Mouse (Mus musculus) liver, adult (tissue): ENCODE data around the gene Mapk8ip3.

ENCODE experiments used
- GATA4 ChIP-seq: IDR thresholded peaks from 2 replicates; pipeline ENCODE4 v1.6.1; 2014; ENCODE audit warnings: mild to moderate bottlenecking, low read length; ENCODE audit not compliant: insufficient replicate concordance

Gene Mapk8ip3

DNA sequence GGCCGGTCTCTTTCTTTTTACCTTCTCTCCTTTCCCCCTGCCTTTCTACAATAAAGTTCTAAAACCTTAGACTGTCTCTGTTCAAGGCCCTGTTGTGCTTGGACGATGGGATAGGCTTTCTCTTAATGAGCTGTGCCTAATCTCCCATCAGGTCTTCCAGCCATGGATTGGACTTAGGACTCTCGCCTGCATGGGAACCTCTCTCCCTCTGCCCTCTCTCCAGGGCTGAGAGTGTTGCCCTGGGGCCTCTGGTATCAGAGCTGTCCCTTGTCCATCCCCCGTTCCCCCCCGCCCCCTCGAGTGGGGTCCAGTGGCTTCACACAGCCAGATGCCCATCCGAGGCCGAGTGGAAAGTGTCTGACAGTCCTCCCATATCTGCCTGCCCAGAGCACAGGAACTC is 61.8 kb downstream of the Mapk8ip3 start:
- no peak for TF ChIP-seq GATA4

DNA sequence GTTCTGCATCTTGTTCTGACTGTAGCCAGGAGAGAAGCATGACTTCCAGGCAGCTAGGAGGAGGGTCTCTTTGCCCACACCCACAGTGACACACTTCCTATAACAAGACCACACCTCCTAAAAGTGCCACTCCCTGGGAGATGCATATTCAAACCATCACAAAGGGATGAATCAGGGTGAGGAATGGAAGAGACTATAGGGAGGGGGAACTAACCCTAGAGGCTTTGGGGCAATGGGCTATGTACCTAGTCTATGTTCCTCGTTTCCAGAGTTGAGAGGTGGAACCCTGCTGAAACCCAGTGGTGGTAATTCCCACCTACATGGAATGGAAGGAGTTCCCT is 62.4 kb downstream of the Mapk8ip3 start:
- TF ChIP-seq GATA4 = no peak

DNA sequence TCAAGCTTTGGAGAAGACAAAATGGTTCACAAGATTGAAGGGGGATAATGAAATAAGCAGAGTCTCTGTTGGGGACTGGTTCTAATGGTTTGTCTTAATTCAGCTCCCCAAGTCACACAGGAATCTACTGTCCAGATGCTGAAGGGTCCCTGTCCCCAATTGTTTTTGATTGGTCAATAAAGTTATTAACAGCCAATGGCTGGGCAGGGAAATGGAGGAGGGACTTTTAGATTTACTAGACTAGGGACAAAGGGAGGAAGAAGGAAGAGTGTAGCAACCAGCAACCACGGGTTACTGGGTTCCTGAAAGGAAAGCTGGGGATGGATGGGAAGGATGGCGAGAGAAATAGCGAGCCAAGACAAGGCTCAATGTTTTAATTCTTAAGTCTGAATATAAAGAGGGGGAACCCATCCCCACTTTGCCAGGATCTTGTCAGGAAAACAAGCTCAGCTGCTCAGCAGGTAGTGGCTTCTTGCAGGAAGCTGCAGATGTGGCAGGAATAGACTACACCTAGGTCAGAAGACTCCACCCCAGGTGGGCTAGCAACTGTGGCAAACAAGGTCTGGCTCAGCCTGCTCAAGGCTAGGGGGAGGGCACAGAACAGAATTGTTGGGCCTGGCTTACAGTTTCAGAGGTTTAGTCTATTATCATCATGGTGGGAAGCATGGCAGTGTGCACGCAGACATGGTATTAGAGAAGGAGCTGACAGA is 62.9 kb downstream of the Mapk8ip3 start:
- no peak for TF ChIP-seq GATA4

DNA sequence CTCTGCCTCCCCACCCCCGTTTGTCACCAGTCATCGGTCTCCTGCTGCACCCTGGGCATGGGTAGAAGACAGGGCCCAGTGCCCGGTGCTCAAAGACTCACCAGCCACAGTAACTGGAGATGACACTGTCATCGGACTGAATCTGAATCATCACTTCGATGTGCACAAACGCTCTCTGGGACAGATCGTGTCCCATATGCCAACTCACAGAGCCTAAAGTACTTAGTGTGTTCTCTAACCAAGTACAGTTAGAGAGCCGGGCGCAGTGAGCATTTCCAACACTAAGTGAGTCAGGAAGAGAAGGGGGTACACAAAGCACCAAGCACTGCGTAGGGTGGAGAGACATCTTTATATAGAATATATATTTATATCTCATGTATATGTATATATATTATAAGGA is 68.9 kb downstream of the Mapk8ip3 start:
- no peak for TF ChIP-seq GATA4

DNA sequence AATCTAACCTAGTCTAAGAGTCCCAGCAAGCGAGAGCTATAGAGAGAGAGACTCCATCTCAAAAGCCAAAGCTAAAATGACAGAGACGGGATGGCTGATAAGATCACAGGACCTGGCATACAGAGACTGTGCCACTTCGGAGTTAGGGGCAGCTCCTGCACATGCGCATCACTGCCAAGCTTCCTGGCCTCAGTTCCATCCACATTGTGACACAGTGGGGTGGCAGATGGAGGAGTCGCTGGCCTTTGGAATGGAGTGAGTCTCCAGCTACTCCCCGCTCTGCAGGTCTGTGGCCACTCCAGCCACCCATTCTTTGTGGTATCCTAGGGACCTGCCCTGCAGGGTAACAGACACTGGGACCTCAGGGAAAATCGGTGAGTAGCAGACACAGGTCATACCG is 71.0 kb downstream of the Mapk8ip3 start, which contains the start of gene Igfals:
Gene Igfals (plus strand): TSS at position 222 of the 400 bp plus-strand sequence.
- no peak for TF ChIP-seq GATA4

DNA sequence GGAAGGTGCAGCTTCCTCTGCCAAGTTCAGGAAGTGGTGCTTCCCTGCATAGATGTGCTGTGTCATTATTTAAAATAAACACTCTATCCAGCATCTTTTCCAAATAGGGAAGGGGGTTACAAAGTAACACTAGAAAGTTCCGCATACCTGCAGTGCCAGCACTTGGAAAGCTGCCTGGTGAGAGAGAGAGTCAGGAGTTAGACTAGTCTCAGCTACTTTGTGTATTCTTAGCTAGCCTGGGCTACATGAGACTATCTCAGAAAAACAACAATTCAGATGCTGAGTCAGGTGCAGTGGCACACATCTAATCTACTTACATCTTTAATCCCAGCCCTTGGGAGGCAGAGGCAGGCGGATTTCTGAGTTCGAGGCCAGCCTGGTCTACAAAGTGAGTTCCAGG is 75.0 kb downstream of the Mapk8ip3 start:
- no peak for TF ChIP-seq GATA4

DNA sequence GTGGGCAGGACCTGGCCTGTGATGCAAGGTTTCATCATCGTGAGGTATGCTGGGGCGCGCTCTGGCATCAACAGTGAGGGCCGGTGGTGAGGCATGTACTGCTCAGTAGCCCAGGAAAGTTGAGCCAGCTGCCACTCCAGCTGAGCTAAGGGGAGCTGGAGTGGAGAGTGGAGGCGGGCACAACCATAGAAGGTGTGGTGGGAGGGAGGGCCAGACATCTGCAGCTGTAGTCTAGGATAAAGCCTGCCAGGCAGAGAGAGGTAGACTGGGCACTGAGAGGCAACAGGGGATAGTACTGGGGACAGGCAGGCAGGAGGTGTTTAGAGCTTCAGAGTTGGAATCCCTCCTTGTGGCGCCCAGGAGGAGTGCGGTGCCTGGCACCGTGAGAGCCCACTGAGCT is 76.7 kb downstream of the Mapk8ip3 start:
- TF ChIP-seq GATA4 = no peak

DNA sequence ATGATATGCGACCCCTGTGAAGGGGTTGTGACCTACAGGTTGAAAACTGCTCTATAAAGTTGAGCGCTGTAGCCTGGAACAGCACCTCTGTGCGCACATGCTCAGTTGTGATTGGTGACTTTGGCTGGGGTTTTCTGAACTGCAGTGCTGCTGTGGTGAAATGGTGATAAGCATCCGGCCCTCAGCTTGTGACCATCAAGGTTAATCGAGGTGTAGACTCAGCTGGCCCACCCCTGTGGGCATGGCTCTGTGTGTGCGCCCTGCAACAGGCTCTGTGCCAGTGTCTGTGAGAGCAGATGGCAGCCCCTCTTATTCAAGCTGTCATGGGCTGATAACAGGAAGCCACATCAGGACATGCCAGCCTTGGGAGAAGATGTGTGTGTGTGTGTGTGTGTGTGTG is 77.8 kb downstream of the Mapk8ip3 start:
- TF ChIP-seq GATA4 = no peak

DNA sequence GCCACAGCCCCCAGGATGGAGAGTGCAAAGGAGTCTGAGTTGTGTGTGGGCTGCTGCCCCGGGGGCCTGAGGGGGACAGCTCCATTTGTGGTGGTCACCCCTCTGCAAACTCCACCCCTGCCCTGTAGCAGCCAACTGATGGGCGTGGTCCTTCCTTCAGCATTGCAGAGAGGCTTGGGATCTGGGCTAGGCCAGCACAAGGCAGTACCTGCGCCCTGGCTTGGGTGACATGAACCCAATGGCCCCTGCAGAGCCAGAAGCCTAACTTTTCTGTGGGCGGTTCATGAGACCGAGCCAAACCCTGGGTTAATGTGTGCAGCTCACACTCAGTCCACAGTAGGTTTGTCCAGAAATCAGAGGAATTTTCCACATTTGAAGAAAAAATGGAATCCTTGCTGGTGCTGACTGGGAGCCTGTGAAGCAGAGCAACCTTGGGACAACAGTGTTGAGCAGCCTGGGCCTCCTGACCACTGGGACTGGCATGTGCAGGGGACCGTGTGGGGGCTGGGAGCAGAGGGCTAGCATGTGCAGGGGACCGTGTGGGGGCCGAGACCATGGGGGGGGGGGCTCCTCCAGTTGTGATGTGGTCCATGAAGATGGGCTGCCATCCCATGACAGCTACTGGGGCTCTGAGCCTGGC is 78.8 kb downstream of the Mapk8ip3 start:
- no peak for TF ChIP-seq GATA4

DNA sequence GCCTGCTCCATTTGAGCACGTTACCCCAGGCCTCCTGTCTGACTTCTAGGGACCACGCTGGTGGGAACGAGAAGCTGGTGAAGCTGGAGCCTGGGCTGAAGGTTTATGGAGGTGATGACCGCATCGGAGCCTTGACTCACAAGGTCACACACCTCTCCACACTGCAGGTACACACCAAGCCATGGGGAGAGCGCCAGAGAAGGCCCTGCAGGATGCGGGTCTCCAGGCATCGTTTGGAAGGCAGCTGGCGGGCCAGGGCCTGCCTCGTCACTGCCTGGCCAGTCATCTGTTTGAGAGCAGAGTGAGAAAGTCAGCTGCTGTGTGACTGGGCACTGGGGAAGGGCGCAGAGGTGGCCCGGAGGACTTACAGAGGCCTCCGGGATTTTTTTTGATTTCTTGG is 80.2 kb downstream of the Mapk8ip3 start:
- TF ChIP-seq GATA4 = no peak

DNA sequence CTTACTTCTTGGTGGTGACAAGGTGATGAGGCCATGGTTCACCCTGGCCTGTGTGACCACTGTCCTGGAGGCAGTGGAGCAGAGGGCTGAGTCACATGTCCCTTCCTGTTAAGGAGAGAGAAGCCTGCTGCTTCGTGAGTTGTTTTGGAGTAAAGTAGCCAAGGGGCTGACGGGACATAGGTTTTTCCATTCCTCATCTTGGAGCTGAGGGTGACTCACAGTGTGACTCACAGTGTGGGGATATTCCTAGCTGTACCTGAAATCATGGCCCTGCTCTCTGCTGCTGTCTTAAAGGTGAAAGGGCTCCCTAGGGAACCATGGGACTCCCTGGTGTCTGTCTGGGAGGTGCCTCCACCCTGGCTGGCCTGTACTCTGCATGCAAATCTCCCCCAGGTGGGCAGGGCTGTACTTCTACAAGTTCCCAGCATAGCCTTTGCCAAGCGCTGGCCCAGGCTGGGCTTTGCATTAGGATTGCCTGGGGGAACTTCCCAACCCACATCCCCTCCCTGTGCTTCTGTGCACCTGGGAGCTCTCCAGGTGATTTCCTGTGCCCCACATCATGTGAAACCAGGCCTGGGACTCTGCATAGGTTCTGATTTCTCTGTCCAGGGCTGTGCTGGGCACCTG is 80.8 kb downstream of the Mapk8ip3 start:
- no peak for TF ChIP-seq GATA4

DNA sequence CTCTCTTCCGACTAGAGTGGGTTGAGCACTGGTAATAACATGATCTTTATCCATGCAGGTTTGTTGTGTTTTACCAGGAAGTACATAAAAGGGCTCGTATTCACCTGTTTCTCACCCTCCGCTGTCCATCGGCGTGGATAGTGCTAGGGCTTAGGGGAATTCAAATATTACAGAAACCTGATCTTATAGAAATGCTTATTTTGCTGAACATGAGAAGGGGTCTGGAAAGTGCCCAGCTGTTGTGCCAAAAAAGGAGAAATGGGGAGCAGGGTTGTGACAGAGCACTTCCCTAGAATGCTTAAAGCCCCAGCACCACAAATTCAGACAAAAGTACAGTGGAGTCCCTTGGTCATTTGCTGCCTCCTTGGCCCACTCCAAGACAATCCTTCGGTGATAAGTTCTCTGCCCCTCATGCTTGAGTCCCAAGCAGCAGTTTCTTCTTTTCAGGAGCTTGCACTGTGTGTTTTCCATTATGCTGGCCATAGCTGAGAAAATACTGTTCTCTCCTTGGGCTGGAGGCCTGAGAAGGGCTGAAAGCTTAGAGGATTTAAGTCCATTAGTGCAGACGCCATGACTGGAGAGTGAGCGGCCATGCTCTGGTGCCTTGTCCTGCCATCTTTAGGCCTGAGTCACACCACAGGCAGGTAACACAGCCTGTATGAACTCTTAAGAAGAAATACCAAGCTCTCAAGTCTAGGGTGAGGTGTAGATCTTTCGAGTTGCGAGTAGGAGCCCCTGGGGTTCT is 85.2 kb downstream of the Mapk8ip3 start:
- no peak for TF ChIP-seq GATA4

DNA sequence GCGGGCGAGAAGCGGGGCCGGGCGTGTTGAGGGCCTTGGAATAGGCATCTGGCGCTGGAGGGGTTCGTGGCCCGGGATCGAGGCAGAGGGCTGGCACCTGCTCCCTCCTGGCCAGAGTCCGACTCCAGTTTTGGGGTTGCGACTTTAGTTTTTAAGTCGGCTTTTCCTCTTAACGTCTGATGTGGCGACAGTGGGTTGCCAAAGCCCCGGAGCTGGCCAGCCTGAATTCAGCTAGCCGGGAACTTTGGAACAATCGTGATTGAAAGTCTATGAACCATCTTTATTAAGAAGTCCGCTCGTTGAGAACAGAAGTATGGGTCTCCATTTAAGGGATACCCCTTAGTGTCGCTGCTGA is 86.0 kb downstream of the Mapk8ip3 start:
- no peak for TF ChIP-seq GATA4

DNA sequence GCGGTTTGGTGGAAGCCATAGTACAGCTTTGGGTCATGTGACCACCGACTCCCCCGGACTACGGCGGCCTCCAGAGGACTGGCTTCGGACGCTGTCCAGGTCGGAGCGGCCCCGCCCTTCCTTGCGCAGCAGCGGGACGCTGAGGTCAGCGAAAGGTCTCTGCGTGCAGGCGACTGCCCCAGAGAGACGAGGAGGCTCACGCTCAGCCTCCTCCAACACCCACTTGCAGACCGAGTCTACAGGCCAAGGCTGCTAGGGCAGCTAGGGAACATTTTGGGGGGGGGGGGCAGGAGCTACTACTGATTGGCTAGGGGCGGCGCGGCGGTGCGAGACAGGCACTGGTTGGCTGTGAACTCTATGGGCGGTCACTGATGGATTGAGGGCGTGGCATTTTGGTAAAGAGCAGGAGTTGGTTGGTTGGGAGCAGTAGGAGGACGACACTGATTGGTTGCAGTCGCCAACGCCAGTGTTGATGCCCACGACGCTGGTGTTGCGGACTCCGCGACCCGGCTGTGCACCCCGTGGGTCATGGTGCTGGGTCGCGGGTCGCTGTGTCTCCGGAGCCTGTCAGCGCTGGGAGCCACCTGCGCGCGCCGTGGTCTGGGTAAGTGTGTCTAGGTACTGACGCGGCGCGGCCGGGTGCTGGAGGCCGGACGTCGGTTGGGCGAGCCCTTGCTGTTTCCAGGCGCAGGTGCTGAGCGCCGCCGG is 86.6 kb downstream of the Mapk8ip3 start, which contains the start of gene Fahd1:
Gene Fahd1 (minus strand): TSS at position 300 of the 708 bp plus-strand sequence.
- peak; percentile 63; the same call in 1 of the 2 replicates for TF ChIP-seq GATA4

DNA sequence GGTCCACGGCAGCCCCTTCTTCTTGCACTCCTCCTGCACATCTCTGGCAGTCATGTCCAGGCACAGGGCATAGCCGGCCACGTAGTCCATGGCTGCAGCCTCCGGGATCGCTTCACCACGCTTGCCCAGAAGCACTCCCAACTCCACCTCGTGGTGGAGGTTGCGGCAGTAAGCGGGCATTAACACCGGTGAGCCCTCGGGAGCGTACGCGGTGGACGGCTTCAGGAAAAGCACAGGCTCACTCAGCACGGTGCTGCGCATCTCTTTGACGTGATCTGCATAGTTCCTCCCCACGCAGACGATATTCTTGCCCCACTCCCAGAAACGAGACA is 87.1 kb downstream of the Mapk8ip3 start:
- no peak for TF ChIP-seq GATA4
